Mouse (Mus musculus) CD4-positive helper T cell, adult 2 months (primary cell): ENCODE measurements around the gene Col16a1.

Source experiments
- DNase-seq: peaks from one replicate; pipeline ENCODE4 v3.0.0-alpha.2; 2012; ENCODE audit warnings: low read depth, missing footprints, low spot score

The Col16a1 gene

DNA sequence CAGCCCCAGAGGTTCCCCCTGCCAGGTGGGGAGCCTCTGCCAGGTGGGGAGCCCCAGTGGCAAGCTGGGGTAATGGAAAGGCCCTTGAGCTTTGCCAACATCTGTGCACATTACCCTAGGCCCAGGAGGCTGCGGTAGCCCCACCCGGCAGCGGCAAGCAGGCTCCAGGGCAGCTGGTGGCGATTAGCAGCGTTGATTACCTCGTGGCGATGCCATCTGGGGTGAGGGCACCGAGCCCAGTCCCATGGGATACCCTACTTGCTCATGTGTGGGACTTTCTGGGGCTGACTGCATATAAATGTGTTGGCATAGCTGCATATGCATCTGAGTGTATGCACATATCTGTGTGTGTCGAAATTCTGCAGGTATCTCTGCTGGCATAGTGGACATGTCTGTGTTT is 3.4 kb upstream of the Col16a1 start:
- no peak for DNase-seq

DNA sequence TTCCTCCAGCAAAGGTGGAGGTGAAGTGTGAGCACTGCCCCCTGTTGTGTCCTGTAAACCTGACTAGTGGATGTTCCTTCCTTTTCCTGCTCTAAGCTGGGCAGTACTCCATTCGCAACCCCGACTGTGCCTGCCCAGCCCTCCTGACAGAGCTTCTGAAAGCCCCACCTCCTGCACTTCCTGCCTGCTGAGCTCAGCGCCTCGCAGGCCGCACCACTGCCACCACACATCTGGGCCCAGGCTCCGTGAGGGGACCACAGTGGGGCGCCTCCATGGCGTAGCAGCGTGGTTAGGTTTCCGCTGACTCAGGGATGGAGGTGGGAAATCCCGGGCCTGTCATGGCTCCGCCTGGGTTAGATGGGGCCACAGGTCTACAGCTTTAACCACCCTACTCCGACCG is 2.0 kb upstream of the Col16a1 start:
- DNase-seq, result peak; percentile 90

DNA sequence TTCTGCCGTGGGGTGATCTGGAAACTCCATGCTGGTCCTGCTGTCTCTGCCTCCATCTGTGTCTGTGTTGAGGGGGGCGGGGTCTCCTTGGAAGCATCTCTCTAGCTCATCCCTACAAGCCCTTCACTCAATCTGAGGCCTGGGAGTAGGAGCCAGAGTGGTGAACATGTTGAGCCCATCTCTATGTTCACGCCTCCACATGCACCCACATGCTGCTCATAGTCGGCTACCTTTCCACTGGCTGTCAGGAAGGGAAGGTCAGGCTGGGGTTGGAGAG is 501 bp downstream of the Col16a1 start:
- no peak for DNase-seq

DNA sequence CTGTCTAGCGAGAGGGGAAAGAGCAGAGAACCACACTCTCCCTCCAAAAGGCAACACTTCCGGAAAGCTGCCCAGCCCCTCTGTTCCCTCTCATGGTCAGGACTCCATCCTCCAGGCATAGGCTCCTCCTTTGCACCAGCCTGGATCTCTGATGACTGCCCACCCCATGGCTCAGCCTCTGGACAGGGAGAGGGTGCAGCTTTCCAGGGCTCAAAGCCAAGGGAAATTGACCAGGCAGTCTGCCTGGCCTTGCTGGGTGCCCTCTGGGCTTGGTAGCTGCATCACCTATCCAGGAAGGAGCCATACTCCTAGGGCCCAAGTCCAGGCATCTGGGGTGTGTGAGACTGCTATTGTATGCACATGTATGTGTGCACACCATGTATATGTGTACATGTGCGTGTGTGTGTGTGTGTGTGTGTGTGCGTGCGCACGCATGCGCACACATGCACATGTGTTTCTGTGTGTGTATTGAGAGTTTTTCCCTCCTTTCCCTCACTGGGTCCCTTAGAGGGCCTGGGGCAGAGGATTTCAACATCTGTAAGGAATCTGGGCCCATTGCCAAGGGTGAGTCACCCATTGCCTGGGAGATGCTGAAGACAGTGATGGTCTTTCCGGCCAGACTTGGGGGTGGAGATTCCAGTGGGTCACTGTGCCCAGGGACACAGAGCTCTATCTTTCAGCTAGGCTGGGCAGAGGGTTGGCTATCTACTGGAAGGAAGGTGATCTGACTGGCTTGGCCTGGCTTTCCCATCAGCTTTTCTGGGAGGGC is 2.6 kb downstream of the Col16a1 start:
- DNase-seq, result no peak

DNA sequence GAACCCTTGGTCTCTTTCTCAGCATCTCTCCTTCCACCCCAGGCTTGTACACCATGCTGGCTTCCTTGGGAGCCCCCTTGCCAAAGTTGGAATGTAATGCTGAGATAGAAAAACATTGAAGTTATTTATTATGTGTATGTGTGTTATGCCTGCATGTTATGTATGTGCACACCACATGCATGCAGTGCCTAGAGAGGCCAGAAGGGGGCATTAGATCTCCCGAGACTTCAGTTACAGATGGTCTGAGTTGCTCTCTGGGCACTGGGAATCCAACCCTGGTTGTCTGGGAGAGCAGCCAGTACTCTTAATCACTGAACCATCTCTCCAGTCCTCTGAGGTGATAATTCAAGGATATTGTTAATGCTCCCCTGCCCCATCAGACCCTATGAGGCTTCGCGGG is 4.6 kb downstream of the Col16a1 start:
- no peak for DNase-seq

DNA sequence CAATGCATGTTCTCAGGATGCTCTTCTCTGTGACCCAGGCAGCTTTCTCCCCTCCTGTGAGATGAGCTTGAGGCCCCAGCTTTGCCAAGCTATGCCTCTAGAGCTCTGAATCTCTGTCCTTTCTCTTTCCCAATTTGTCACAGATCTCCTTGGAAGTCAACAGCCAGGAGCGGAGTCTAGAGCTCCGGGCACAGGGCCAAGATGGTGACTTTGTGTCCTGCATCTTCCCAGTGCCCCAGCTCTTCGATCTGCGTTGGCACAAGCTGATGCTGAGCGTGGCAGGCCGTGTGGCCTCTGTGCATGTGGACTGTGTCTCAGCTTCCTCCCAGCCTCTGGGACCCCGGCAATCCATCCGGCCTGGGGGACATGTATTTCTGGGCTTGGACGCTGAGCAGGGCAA is 5.5 kb downstream of the Col16a1 start:
- no peak for DNase-seq

DNA sequence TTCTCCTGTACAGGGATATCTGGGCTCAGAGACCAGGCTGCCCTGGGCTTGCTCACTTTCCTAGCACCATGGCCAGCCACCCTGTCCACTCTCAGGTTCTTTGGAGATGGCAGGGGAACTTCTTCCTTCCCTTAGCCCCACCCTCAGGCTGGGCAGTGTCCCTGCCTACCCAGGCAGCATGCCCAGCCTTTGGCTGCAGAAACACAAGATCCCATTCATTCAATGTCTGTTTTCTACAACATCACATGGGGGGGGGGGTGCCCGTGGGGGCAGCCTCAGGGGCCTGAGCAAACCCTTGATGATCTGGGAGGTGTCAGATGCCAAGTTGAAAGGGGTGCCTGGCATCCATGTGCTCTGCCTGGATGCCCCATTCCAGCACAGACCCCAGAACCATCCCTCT is 7.1 kb downstream of the Col16a1 start:
- DNase-seq, result no peak

DNA sequence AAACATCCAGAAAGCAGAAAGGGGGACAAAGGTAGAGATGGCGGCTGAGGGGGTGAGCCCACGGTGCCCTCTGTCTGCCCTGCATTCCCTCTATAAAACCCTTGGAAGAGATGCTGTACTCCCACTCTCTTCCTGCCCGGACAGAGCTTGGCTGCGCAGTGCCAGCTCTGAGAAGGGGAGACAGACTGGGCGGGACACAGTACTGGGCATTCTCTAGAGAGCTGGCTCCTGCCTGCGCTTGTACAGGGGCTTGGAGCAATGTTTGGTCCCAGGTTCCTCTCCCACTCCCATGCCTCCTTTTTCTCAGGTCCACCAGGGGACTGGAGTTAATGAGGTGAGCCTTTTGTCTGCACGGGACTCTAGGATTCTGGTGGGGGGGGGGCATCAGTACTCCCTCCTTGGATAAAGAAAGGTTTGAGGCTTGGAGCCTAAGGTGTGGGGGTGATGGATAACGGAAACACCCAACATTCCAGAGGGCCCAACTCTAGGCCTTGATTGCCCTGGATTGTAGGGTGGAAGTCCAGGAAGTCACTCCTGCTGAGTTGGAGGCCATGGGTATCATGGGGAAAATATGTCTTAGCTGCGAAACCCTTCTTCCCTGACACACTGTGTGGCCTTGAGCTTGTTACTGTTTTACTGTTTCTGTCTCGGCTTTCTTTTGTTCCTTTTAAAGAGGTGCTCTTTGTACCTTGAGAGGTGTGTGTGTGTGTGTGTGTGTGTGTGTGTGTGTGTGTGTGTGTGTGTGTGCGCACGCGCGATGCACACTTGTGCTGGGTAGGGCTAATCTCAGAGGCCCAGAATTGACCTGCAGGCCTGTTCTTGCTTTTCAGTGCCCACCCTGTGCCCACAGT is 7.7 kb downstream of the Col16a1 start:
- no peak for DNase-seq

DNA sequence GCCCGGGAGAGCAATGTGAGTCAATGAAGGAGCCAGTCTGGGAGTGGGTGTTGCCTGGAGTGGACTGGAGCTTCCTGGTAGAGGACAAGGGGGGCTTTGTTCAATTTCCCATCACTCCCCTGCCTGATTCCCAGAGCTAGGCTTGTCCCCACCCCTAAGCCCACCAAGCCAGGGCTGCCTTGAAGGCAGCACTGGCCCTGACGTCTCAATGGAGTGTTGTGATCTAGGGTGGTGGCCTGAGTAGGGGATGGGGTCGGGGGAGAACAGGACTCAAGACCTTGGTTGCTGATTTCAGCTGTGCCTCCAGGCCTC is 8.3 kb downstream of the Col16a1 start:
- no peak for DNase-seq

DNA sequence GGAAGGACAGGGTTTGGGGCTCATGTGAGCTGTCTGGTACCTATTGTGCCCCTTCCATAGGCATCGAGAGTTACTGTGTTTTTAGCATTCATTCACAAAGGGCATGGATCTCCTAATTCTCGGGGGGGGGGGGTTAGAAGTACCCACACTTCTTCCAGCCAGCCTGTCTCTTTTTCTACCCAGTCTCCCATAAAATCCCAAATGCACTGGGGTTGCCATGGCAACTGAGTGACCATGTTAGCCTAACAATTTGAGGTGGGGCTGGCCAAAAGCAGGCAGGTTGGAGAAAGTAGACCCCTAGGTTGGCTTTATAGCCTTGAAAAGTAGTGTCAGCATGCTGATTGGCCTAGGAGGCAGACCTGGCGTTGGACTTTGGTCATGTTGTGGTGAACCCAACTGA is 8.8 kb downstream of the Col16a1 start:
- no peak for DNase-seq

DNA sequence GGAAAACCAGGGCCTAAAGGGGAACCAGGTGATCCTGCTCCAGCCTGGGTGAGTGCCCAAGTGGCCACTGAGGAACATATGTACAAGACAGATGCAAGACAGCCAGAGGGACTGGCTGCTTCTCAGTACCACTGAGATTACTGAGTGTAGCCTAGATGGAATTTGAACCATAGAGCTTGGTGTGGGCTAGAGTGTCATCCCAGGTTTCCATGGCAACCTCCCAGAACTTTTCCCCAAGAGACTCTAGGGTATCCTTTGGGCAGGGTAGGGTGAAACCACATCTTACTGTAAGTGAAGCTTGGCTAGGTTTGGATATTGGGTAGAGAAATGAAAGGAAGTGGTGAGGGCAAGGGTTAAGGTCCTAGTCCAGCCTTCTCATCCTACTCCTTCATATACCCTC is 13.3 kb downstream of the Col16a1 start:
- DNase-seq, result no peak

DNA sequence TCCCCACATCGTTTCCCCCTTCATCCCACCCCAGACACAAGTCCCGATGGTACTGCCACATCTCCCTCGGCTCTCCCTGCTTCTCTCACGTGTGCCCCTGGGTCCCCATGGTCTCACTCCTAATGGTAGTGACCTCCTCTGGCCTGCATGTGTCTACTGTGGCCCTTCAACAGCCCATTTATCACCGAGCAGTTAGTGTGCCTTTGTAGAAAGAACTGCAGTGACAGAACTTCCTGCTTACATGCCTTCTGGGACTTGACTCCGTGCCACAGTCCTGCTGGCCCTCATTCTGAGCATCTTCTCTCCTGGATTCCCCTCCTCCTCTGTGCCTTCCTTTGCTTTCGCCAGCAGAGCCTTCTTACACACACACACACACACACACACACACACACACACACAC is 15.6 kb downstream of the Col16a1 start:
- no peak for DNase-seq

DNA sequence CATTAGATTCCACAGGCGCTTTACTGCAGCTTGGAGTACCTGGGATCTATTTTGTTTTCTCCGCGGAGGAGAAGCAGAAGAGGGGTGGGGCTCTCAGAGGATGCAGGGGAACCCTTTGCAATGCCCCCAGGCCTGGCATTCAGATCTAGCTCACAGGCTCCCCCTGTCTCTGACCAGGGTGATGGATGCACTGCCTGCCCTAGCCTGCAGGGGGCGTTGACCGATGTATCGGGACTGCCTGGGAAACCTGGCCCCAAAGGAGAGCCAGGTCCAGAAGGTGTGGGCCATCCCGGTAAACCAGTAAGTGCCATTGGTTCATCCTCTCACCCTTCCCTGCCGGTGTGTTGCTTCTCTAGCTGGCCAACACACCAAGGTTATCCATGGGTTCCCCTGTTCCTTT is 19.2 kb downstream of the Col16a1 start:
- DNase-seq, result no peak

DNA sequence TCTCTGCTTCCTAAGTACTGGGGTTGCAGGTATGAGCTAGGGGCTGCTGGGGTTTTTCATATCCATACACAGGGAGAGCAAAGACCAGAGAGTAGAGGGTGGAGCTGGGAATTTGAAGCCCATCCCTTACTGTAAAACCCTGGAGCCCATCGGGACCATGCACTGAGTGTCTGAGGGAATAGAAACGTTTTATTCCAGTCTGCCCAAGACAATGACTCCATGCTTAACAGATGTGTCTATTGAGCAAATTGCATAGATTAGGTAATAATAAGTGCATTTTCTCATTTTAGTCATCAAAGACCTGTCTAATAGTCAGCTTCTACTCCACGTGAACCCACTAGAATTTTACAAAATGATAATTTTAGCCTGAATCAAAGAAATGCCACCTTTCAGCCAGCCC is 22.9 kb downstream of the Col16a1 start:
- DNase-seq, result no peak

DNA sequence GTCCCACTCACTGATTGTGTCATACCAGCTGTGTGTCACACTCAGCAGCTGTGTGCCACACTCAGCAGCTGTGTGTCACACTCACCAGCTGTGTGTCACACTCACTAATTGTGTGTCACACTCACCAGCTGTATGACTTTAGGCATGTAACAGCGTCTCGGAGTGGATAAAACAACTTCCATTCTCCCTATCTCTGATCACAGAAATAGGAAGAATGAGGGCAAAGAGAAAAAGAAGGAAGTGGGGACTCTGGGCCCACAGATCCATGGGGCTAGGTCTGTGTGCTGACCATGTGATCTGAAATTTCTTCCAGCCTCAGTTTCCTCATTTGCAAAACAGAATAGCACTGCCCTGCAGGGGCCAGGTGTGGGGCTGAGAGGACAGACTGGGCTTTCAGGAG is 24.1 kb downstream of the Col16a1 start:
- no peak for DNase-seq

DNA sequence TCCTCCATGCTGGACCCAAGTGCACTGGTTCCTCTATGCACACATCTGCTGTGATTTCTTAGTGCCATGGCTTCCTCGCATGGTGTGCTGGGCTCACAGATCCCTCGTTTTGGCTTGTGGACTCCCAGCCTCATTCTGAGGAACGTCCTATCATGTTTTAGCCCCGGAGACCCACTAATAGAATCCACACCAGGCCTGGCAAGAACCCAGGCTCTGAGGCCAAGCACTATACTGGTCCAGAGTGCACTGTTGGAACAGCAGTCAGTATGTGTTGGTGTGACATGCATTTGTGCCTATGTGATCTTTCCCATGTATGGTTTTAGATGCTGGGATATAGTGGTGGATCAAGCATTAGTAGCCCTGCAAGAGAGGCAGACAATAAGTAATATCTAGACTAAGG is 25.7 kb downstream of the Col16a1 start:
- no peak for DNase-seq

DNA sequence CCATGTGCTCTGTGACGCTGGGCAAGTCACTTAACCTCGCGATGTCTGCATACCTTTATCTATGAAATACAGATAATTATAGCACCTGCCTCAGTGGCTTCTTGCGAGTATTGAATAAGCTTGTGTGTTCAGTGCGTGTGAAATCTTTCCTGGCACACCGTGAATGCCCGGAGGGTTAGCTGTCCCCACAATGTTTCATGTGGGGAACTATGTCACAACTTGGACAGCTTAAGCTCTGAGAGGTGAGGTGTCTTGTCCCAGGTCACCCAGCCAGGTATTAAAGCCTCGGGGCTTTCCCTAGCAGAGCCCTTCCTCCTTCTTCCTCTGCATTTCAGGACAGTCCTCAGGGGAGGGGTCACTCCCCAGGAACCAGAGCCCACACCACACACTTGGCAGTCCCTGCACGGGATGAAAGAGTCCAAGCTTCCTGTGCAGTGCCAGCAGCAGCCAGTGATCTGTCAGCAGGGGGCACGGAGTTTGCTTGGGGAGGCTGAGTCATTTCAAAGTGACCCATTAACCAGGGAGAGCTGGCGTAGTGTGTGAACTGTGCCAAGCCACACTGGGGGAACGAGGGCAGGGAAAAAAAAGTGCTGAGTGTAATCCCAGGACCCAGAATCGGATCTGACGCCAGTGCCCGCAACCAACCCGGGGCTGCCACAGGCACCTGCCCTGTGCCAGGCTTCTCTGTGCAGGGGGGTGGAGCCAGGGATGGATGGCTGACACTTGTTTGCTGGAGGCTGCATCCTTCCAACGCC is 27.3 kb downstream of the Col16a1 start:
- no peak for DNase-seq

DNA sequence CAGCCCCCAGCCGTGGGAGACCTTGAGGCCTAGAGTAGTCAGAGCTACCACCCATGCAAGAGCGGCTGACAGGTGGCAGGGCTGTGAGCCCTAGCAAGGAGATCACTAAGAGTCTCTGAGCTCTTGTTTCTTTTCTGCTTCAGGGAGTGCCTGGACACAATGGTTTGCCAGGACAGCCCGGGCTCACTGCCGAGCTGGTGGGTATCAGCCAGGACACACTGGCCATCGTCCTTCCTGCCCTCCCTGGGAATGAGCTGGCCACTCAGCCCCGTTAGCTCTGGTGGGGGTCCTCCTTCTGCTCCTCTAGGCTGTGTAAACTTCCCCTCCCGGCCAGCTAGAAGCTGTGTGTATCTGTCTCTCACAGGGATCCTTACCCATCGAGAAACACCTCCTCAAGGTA is 29.2 kb downstream of the Col16a1 start:
- DNase-seq, result no peak

DNA sequence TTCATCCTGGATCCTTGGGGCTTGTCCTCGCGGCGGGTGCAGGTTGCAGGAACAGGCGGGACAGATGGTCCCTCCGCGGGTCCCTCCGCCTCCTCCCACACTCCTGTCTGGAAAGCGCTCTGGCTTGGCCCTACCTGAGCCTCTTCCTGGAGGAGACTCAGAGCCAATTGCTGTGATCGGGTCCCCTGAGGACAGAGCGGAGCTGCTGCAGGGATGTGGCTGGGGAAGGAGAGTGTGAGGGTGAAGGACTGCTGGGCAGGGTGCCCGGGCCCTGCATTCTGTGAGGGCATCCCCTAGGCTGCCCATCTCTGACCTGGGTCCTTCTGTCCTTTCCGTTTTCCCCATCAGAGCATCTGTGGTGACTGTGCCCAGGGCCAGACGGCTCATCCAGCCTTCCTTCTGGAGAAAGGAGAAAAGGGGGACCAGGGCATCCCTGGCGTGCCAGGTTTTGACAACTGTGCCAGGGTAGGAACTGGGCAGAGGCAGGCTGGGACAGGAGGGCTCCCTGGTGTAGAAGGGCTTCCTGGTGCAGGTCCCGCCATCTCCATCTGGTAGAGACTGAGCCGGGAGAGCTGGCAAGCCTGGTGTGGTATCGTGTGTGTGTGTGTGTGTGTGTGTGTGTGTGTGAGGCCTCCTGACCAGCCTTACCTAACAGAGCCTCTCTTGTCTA is 31.3 kb downstream of the Col16a1 start:
- DNase-seq, result no peak

DNA sequence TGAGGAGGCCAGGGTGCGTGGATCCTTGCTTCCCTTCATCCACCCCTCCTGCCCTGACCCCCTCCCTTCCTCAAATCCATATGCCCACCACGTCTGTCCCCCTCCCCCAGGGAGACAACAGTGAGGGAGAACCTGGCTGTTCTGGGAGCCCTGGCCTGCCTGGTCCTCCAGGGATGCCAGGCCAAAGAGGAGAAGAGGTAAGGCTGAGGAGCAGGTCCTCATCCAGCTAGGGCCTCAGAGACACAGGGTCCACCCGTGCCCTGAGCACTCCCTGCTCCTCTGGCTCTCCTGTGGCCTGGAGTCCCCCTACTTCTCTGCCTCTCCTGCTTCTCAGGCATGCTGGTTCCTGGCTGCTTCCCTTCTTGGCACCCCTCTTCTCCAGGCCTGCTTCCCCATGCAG is 31.9 kb downstream of the Col16a1 start:
- no peak for DNase-seq

DNA sequence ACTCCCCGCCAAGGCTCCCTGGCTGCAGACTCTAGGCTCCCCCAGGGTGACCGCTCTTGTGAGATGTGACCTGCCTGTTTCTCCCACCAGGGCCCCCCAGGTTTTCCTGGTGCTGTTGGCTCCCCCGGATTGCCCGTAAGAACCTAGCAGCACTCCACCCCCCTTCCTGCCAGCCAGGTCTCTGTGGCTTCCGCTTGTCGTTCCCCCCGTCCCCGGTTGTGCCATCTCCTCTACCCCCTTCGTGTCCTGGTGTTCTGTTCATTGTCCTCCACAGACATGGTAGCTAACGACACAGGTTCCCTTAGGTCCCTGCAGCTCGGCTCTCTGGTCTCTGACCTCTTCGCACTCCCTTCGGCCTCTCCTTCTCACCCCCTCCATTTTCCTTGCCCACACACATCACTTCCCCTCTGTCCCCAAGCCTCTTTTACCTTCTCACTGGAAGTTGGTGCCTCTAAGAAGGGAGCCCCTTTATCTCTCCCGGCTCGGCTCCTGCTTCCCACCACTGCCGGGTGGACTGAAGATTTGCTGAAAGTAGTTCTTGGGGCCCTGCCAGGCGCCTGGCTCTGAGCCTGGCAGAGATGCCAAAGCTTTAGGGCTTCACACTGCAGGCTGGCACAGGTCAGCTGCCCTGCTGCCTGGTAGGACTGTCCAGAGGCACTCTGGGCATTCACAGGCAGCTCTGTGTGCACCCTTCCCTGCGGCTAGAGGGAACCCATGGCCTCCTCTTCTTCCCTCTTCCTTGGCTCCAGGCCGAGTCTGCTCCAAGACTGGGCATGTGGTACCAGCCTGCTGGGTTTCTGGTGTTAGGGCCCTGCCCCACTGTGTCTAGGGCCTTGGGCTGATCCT is 33.9 kb downstream of the Col16a1 start:
- no peak for DNase-seq
